Comparison of ENCODE assay signal across 20 mouse cellular contexts in genomic region chr12:86840526-86840925, GRCm38 (mm10).
"Had no signal": no experiment of that assay in that cellular context is flagged by ENCODE, and none has a peak within 500 bp of the region (broad histone marks: within the 10 kb centered on the region; RNA-seq: fewer than 3 reads in every experiment).

No protein-coding gene starts in this region.

- DNase-seq: liver, postnatal 0 days; lung, adult 2 months; lung, postnatal 14 days; lung, postnatal 36 days; retina, postnatal 1 day; right cerebral cortex, adult 18-20 months; right cerebral cortex, postnatal 25 days; right cerebral cortex, postnatal 4 days; spleen, adult 18-20 months; thymus, adult 18-20 months; thymus, postnatal 14 days; thymus, postnatal 36 days had no signal

- H3K4me3 ChIP-seq: lung, embryonic 15.5 days; midbrain, embryonic 13.5 days; midbrain, embryonic 15.5 days; neural tube, embryonic 13.5 days; neural tube, embryonic 15.5 days had no signal

- H3K27me3 ChIP-seq: lung, embryonic 15.5 days; midbrain, embryonic 13.5 days; midbrain, embryonic 15.5 days; neural tube, embryonic 13.5 days; neural tube, embryonic 15.5 days had no signal

- H3K9ac ChIP-seq: liver, postnatal 0 days; lung, embryonic 15.5 days; midbrain, embryonic 13.5 days; midbrain, embryonic 15.5 days; neural tube, embryonic 13.5 days; neural tube, embryonic 15.5 days had no signal

- ATAC-seq: liver, postnatal 0 days; lung, postnatal 0 days; midbrain, embryonic 13.5 days; midbrain, embryonic 15.5 days had no signal

- H3K9me3 ChIP-seq: lung, embryonic 15.5 days; midbrain, embryonic 13.5 days; midbrain, embryonic 15.5 days; neural tube, embryonic 13.5 days; neural tube, embryonic 15.5 days had no signal

- H3K36me3 ChIP-seq: lung, embryonic 15.5 days; midbrain, embryonic 13.5 days; midbrain, embryonic 15.5 days; neural tube, embryonic 13.5 days; neural tube, embryonic 15.5 days had no signal

- H3K27ac ChIP-seq: lung, embryonic 15.5 days; macrophage; midbrain, embryonic 15.5 days; neural tube, embryonic 13.5 days; neural tube, embryonic 15.5 days had no signal

- H3K4me2 ChIP-seq: lung, embryonic 15.5 days; midbrain, embryonic 11.5 days; midbrain, embryonic 13.5 days; midbrain, embryonic 15.5 days; neural tube, embryonic 13.5 days; neural tube, embryonic 15.5 days had no signal
